Mouse (Mus musculus): ENCODE data around the gene Bnc1. TPM values are rescaled to one million over a fixed set of nuclear protein-coding genes. Genes with fewer than 3 reads are reported as not detected.
A peak's percentile ranks its signal among the peaks of the same experiment; 100 is the strongest.

The Bnc1 gene
- 4.8 and 6.3 TPM in 2 replicates for polyA plus RNA-seq (2014; fragmentation: Nextera tagmentation; extraction: Ambion mirVana)

DNA sequence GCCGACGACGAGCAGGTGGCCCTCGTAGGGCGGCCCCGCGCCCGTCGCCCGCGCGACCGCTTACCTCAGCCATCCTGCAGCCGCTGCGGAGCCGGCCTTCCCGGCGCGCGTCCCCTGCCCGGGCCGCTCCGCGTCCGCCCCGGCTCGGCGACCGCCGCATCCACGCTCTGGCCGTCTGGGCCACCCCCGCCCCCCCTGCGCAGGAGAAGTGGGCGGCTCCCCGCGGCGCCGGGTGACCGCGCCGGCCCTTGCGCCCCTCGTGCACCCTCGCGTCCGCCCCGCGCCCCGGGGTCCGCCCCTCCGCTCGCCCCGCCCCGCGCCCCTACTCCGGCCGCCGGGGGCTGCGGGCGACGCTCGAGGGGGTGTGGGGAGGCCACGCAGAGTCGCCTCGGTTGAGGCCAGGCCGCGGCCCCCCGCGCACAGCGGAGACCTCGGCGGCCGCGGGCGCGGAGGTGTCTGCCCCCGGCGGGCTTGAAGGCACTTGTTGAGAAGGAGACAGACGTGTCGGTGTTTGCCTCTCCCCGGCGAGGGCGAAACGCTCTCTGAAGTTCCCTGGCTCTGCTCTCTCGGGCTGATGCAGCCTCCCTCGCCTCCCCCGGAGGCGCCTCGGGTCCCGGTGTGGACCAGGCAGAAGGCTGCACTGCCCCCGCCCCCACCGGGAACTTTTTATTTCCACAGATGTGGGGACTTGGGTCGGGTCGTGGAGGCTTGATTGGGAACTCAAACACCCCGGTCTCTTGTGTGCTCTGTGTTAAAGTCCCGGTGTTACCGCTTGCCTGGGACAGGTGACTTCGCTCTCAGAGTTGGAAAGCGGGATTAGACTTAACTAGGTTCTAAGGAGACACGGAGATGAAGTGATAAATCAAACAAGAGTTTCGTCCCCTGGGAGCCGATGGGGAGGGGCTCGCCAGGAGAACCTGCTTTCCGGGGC is at the start of gene Bnc1:
Bnc1 (minus strand) TSS at position 162 of the 931 bp plus-strand sequence.
- Histone ChIP-seq H3K4me1 (ENCODE audit: control insufficient read depth in 2 of 2, insufficient read depth in 2 of 2, low read length in 2 of 2) (peaks cover 0 to 9% of the 10 kb centered on the region in 2 experiments; a peak in 3 of 4 replicates), H3K27ac (replicated peaks in 1 of 2; ENCODE audit: control insufficient read depth in 1 of 2, insufficient read depth in 1 of 2, low read depth in 2 of 2, low read length in 2 of 2) (no peak within 1 kb of the TSS), H3K9ac (ENCODE audit: low read length) (peak within 1 kb of the TSS; percentile 57), H3K4me2 (ENCODE audit: low read length) (peak within 1 kb of the TSS; percentile 93), H3K36me3 (ENCODE audit: control insufficient read depth, insufficient read depth, low read length) (no peaks in the 10 kb centered on the region), H3K9me3 (ENCODE audit: control insufficient read depth, low read length) (no peaks in the 10 kb centered on the region), H3K4me3 (ENCODE audit: control insufficient read depth in 1 of 2, insufficient read depth in 1 of 2, low read depth in 1 of 2, low read length in 2 of 2) (peak within 1 kb of the TSS; percentile 39 to 61), H3K27me3 (ENCODE audit: control insufficient read depth, insufficient read depth, low read length) (peaks cover 86% of the 10 kb centered on the region)
- peak; percentile 47; the same call in 1 of the 2 replicates for ATAC-seq (ENCODE audit: insufficient number of reproducible peaks, insufficient read depth, low FRiP score, low read depth)
- WGBS = 2% methylated on average over 91 of the region's 105 CpGs

DNA sequence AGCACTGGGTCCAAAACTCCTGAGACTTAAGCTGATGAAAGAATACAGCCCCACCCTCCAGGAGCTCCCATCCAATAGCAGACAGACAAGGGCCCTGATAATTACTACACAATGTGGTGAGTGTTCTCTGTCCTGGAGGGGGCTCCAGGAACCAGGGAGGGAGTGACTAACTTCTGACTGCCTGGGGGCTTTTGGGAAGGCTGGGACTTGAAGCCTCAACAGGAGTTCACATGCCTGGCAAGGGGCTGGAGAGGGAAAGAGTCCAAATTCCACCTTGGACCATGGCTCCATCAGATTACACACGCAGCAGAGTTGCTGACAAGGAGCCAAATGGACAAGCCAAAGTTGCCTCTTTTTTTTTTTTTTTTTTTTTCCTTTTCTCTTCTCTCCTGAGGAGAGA is 41.3 kb upstream of the Bnc1 start:
- no peaks in the 10 kb centered on the region for H3K9me3 ChIP-seq (ENCODE audit: control insufficient read depth, low read length)
- H3K27me3 ChIP-seq (ENCODE audit: control insufficient read depth, insufficient read depth, low read length) = no peaks in the 10 kb centered on the region
- no peak overlapping the region for H3K4me2 ChIP-seq (ENCODE audit: low read length)
- H3K9ac ChIP-seq (ENCODE audit: low read length) = no peak overlapping the region
- WGBS = 7% methylated on average over 1 of the region's 1 CpGs
- no peak overlapping the region for H3K27ac ChIP-seq (replicated peaks in 1 of 2; ENCODE audit: control insufficient read depth in 1 of 2, insufficient read depth in 1 of 2, low read depth in 2 of 2, low read length in 2 of 2)
- ATAC-seq (ENCODE audit: insufficient number of reproducible peaks, insufficient read depth, low FRiP score, low read depth) = no peak
- H3K36me3 ChIP-seq (ENCODE audit: control insufficient read depth, insufficient read depth, low read length) = no peaks in the 10 kb centered on the region
- H3K4me1 ChIP-seq (ENCODE audit: control insufficient read depth in 2 of 2, insufficient read depth in 2 of 2, low read length in 2 of 2) = peaks cover 0 to 5% of the 10 kb centered on the region in 2 experiments; a peak in 1 of 4 replicates
- H3K4me3 ChIP-seq (ENCODE audit: control insufficient read depth in 1 of 2, insufficient read depth in 1 of 2, low read depth in 1 of 2, low read length in 2 of 2) = no peak overlapping the region

DNA sequence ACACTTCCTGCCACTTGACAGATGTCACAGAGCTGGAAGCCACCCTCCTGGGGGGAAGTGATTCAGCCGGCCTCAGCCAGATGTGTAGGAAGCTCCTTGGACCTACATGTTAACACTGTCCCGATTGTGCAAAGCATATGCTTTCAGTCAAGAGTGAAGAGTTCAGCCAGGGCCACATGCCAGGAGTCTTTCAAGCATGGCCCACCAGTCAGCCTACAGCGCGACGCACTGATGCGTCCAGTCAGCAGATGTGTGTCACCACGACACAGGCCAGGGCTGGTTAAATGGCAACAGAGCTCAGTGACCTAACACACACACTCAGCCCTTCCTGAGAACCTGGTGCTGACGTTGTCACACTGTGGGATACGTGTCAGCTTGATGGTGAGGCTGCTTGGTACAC is 37.6 kb upstream of the Bnc1 start:
- Histone ChIP-seq H3K9me3 (ENCODE audit: control insufficient read depth, low read length) (no peaks in the 10 kb centered on the region), H3K36me3 (ENCODE audit: control insufficient read depth, insufficient read depth, low read length) (no peaks in the 10 kb centered on the region), H3K27me3 (ENCODE audit: control insufficient read depth, insufficient read depth, low read length) (no peaks in the 10 kb centered on the region), H3K27ac (replicated peaks in 1 of 2; ENCODE audit: control insufficient read depth in 1 of 2, insufficient read depth in 1 of 2, low read depth in 2 of 2, low read length in 2 of 2) (no peak overlapping the region), H3K4me3 (ENCODE audit: control insufficient read depth in 1 of 2, insufficient read depth in 1 of 2, low read depth in 1 of 2, low read length in 2 of 2) (no peak overlapping the region), H3K9ac (ENCODE audit: low read length) (no peak overlapping the region), H3K4me1 (ENCODE audit: control insufficient read depth in 2 of 2, insufficient read depth in 2 of 2, low read length in 2 of 2) (peaks cover 0 to 5% of the 10 kb centered on the region in 2 experiments; a peak in 1 of 4 replicates), H3K4me2 (ENCODE audit: low read length) (no peak overlapping the region)
- peak; percentile 47; the same call in 1 of the 2 replicates for ATAC-seq (ENCODE audit: insufficient number of reproducible peaks, insufficient read depth, low FRiP score, low read depth)
- WGBS = 40% methylated on average over 9 of the region's 9 CpGs

DNA sequence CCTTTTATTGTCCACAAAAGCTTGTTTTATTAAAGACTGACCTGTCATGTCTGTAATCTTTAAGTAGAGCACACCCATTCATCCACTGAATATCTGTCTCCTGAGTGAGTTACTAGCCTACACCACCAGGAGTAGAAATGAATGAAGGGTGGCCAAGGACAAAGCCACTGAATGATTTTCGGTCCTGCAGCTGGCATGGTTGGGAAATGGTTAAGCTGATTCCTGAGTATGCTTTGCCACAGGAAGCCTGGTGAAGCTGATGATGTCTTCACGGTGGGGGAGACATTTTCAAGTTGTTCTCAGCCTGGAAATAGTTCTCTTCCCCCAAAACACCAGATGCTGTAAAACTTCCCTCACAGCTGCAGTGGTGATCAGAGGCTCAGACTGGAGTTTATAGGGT is 33.7 kb upstream of the Bnc1 start:
- Histone ChIP-seq H3K27me3 (ENCODE audit: control insufficient read depth, insufficient read depth, low read length) (0 out of 2 replicates have a peak, but pooled peaks cover 4% of the 10 kb centered on the region), H3K9me3 (ENCODE audit: control insufficient read depth, low read length) (no peaks in the 10 kb centered on the region), H3K9ac (ENCODE audit: low read length) (no peak overlapping the region), H3K4me2 (ENCODE audit: low read length) (no peak overlapping the region), H3K4me3 (ENCODE audit: control insufficient read depth in 1 of 2, insufficient read depth in 1 of 2, low read depth in 1 of 2, low read length in 2 of 2) (no peak overlapping the region), H3K36me3 (ENCODE audit: control insufficient read depth, insufficient read depth, low read length) (no peaks in the 10 kb centered on the region), H3K27ac (replicated peaks in 1 of 2; ENCODE audit: control insufficient read depth in 1 of 2, insufficient read depth in 1 of 2, low read depth in 2 of 2, low read length in 2 of 2) (no peak overlapping the region), H3K4me1 (ENCODE audit: control insufficient read depth in 2 of 2, insufficient read depth in 2 of 2, low read length in 2 of 2) (peaks cover 0 to 5% of the 10 kb centered on the region in 2 experiments; a peak in 1 of 4 replicates)
- no peak for ATAC-seq (ENCODE audit: insufficient number of reproducible peaks, insufficient read depth, low FRiP score, low read depth)
- 28% methylated on average over 2 of the region's 2 CpGs for WGBS

DNA sequence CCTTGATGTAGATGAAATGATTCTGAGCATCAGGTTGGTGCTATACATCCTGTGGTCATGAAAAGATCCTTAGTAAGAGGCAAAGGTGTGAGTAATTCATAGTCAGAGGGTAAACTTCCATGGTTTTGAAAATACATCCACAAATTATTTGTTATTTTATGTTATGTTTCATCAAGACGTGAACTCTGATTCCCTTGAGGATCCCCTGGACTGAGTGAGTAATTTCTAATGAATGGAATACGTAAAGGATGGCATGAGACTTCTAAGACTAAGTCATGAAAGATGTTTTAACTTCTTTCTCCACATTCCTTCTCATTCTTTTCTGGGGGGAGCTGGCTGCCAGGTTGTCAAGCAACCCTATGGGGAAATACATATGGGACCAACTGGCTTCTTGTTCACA is 31.6 kb upstream of the Bnc1 start:
- WGBS = 80% methylated on average over 2 of the region's 2 CpGs
- Histone ChIP-seq H3K36me3 (ENCODE audit: control insufficient read depth, insufficient read depth, low read length) (no peaks in the 10 kb centered on the region), H3K4me1 (ENCODE audit: control insufficient read depth in 2 of 2, insufficient read depth in 2 of 2, low read length in 2 of 2) (no peaks in the 10 kb centered on the region), H3K9ac (ENCODE audit: low read length) (no peak overlapping the region), H3K4me2 (ENCODE audit: low read length) (no peak overlapping the region), H3K4me3 (ENCODE audit: control insufficient read depth in 1 of 2, insufficient read depth in 1 of 2, low read depth in 1 of 2, low read length in 2 of 2) (no peak overlapping the region), H3K27ac (replicated peaks in 1 of 2; ENCODE audit: control insufficient read depth in 1 of 2, insufficient read depth in 1 of 2, low read depth in 2 of 2, low read length in 2 of 2) (no peak overlapping the region), H3K27me3 (ENCODE audit: control insufficient read depth, insufficient read depth, low read length) (0 out of 2 replicates have a peak, but pooled peaks cover 4% of the 10 kb centered on the region), H3K9me3 (ENCODE audit: control insufficient read depth, low read length) (no peaks in the 10 kb centered on the region)
- ATAC-seq (ENCODE audit: insufficient number of reproducible peaks, insufficient read depth, low FRiP score, low read depth) = no peak

DNA sequence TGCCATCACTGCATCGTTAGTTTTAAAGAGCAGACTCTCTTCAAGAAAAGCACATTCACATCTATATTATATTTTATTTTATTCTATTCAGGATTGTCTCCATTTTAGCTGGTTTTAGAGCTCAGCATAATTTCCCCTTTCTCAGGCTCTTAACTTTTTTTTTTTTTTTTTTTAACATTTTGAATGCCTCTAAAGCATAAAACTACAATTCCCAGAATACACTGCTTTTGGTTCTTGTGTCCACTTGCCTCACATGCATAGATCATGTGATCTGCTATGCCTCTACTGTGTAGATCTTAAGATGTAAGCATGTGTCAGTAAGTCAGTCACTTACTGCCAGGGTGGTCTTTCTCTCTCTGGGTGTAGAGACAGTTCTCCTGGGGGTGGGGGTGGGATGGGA is 30.3 kb upstream of the Bnc1 start:
- H3K9ac ChIP-seq (ENCODE audit: low read length) = no peak overlapping the region
- H3K4me3 ChIP-seq (ENCODE audit: control insufficient read depth in 1 of 2, insufficient read depth in 1 of 2, low read depth in 1 of 2, low read length in 2 of 2) = no peak overlapping the region
- H3K27me3 ChIP-seq (ENCODE audit: control insufficient read depth, insufficient read depth, low read length) = peaks cover 4% of the 10 kb centered on the region; the same call in 1 of the 2 replicates
- no peak overlapping the region for H3K27ac ChIP-seq (replicated peaks in 1 of 2; ENCODE audit: control insufficient read depth in 1 of 2, insufficient read depth in 1 of 2, low read depth in 2 of 2, low read length in 2 of 2)
- H3K4me1 ChIP-seq (ENCODE audit: control insufficient read depth in 2 of 2, insufficient read depth in 2 of 2, low read length in 2 of 2) = peaks cover under 1 to 2% of the 10 kb centered on the region in 2 experiments; a peak in 3 of 4 replicates
- no peaks in the 10 kb centered on the region for H3K36me3 ChIP-seq (ENCODE audit: control insufficient read depth, insufficient read depth, low read length)
- no peak for ATAC-seq (ENCODE audit: insufficient number of reproducible peaks, insufficient read depth, low FRiP score, low read depth)
- no peaks in the 10 kb centered on the region for H3K9me3 ChIP-seq (ENCODE audit: control insufficient read depth, low read length)
- 82% methylated on average over 1 of the region's 1 CpGs for WGBS
- H3K4me2 ChIP-seq (ENCODE audit: low read length) = no peak overlapping the region

DNA sequence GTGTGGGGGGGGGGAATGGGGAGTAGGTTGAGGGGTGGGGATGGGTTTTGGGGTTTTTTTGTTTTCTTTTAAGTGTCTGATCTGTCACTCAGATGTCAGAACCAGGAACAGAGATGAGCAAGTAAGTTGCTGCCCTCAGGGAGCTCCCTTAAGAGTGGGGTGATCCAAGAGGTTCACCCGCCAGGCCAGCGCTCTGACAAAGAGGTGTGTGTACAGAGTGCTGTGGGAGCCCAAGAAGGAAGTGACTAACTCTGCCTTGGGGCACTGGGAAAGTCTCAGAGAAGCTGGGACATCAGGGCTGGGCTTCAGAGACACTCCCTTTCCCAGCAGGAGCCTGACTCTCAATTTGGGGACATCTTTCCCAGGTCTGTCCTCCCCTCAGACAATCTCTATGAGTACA is 25.9 kb upstream of the Bnc1 start:
- WGBS = 87% methylated on average over 2 of the region's 2 CpGs

More for the DNA sequence above, 25.9 kb upstream of the Bnc1 start:
- H3K27me3 ChIP-seq (ENCODE audit: control insufficient read depth, insufficient read depth, low read length) = peaks cover 23% of the 10 kb centered on the region
- no peak overlapping the region for H3K4me2 ChIP-seq (ENCODE audit: low read length)
- H3K27ac ChIP-seq (replicated peaks in 1 of 2; ENCODE audit: control insufficient read depth in 1 of 2, insufficient read depth in 1 of 2, low read depth in 2 of 2, low read length in 2 of 2) = no peak overlapping the region
- ATAC-seq (ENCODE audit: insufficient number of reproducible peaks, insufficient read depth, low FRiP score, low read depth) = no peak
- H3K4me3 ChIP-seq (ENCODE audit: control insufficient read depth in 1 of 2, insufficient read depth in 1 of 2, low read depth in 1 of 2, low read length in 2 of 2) = no peak overlapping the region
- no peaks in the 10 kb centered on the region for H3K36me3 ChIP-seq (ENCODE audit: control insufficient read depth, insufficient read depth, low read length)
- H3K9ac ChIP-seq (ENCODE audit: low read length) = no peak overlapping the region
- peaks cover 5 to 6% of the 10 kb centered on the region in 2 experiments; a peak in 3 of 4 replicates for H3K4me1 ChIP-seq (ENCODE audit: control insufficient read depth in 2 of 2, insufficient read depth in 2 of 2, low read length in 2 of 2)
- no peaks in the 10 kb centered on the region for H3K9me3 ChIP-seq (ENCODE audit: control insufficient read depth, low read length)
